Mouse (Mus musculus) spleen, adult 2 months (tissue): ENCODE measurements at regions not wholly inside any gene's neighbourhood (a gene's known extent, or its start where the extent isn't known, plus 50 kb on each side); places are given as distances from the start of the nearest gene placed in this dataset.

ENCODE experiments used
- DNase-seq, 2 experiments: peaks; one replicate each; pipeline versions ENCODE4 v3.0.0 to v3.0.0-alpha.2; 2012 to 2021; ENCODE audit warnings: low spot score in 2 of 2, low read depth in 1 of 2
- H3K27ac ChIP-seq: fragments of 200-500 bp; 2 replicates; pipeline ENCODE4 v1.5.1; 2012; ENCODE audit warnings: low read length, inconsistent platforms; ENCODE audit not compliant: insufficient read depth
- H3K27me3 ChIP-seq: fragments of 200-500 bp; 2 replicates; pipeline ENCODE4 v1.6.1; 2012; ENCODE audit warnings: mild to moderate bottlenecking, moderate library complexity, low read length, inconsistent platforms; ENCODE audit not compliant: control insufficient read depth, insufficient read depth
- H3K36me3 ChIP-seq: fragments of 200-500 bp; 2 replicates; pipeline ENCODE4 v1.6.1; 2012; ENCODE audit warnings: mild to moderate bottlenecking, low read length, inconsistent platforms; ENCODE audit not compliant: control insufficient read depth, insufficient read depth
- H3K4me1 ChIP-seq: fragments of 200-500 bp; 2 replicates; pipeline ENCODE4 v1.6.1; 2011; ENCODE audit warnings: inconsistent platforms; ENCODE audit not compliant: control insufficient read depth, insufficient read depth, insufficient read length
- H3K4me3 ChIP-seq: fragments of 200-500 bp; 2 replicates; pipeline ENCODE4 v1.5.1; 2011; ENCODE audit warnings: mild to moderate bottlenecking, inconsistent platforms; ENCODE audit not compliant: insufficient read depth, insufficient read length; ENCODE audit errors: extremely low read depth
- CTCF ChIP-seq: fragments of 200-500 bp; IDR thresholded peaks from 2 replicates; pipeline ENCODE4 v1.5.1; 2011; ENCODE audit warnings: mild to moderate bottlenecking, inconsistent platforms; ENCODE audit not compliant: insufficient read depth, insufficient read length, insufficient replicate concordance; ENCODE audit errors: extremely low read depth
- POLR2A ChIP-seq: fragments of 200-500 bp; IDR thresholded peaks from 2 replicates; pipeline ENCODE4 v1.6.1; 2011; ENCODE audit warnings: low read depth, low read length, inconsistent platforms
- WGBS: fragments of 180-500 bp; shearing (Covaris S2); methylation state at CpG from one replicate; pipeline ENCODE4 v1.1.7; 2018; 5-methylcytosine and 5-hydroxymethylcytosine counted together

DNA sequence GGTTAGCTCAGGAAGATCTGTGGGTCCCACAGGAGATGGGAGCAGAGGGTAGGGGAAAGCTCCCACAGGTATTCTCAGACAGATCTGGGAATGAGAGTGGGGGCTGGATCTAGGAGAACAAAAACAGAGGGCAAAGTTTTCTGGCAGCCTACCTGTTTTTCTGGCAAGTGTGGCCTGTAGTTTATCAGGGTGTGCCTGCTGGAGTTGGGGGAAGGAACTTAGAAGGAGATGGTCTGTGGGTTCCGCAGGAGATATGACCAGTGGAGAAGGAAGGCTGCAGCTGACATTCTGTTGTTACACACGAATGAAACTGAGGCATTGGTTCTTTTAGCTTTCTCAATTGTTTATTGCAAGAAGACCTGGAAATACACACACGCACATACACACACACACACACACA, 226.2 kb downstream of the Ipo11 start:
- H3K27me3 ChIP-seq = no peaks in the 10 kb centered on the region
- H3K4me1 ChIP-seq = no peaks in the 10 kb centered on the region
- H3K27ac ChIP-seq = no peak overlapping the region
- no peak for DNase-seq
- TF ChIP-seq CTCF (no peak), POLR2A (no peak)
- 46% methylated on average over 3 of the region's 3 CpGs for WGBS
- no peak overlapping the region for H3K4me3 ChIP-seq
- no peaks in the 10 kb centered on the region for H3K36me3 ChIP-seq

GRCm38 (mm10) chr13:106700376-106700775, 236.4 kb downstream of the Ipo11 start:
- DNase-seq = no peak
- Histone ChIP-seq H3K4me1 (no peaks in the 10 kb centered on the region), H3K4me3 (no peak overlapping the region), H3K27me3 (no peaks in the 10 kb centered on the region), H3K36me3 (no peaks in the 10 kb centered on the region), H3K27ac (no peak overlapping the region)
- no peak for TF ChIP-seq CTCF
- TF ChIP-seq POLR2A = no peak
- 50% methylated on average over 1 of the region's 1 CpGs for WGBS

- H3K36me3 ChIP-seq = no peaks in the 10 kb centered on the region
- H3K27ac ChIP-seq = no peak overlapping the region
- 27% methylated on average over 3 of the region's 3 CpGs for WGBS
- no peak overlapping the region for H3K4me3 ChIP-seq
- no peak for DNase-seq
- no peaks in the 10 kb centered on the region for H3K4me1 ChIP-seq
- no peaks in the 10 kb centered on the region for H3K27me3 ChIP-seq
- TF ChIP-seq CTCF (no peak), POLR2A (no peak)
Measured at GRCm38 (mm10) chr13:106699957-106700356, 236.8 kb downstream of the Ipo11 start.

DNA sequence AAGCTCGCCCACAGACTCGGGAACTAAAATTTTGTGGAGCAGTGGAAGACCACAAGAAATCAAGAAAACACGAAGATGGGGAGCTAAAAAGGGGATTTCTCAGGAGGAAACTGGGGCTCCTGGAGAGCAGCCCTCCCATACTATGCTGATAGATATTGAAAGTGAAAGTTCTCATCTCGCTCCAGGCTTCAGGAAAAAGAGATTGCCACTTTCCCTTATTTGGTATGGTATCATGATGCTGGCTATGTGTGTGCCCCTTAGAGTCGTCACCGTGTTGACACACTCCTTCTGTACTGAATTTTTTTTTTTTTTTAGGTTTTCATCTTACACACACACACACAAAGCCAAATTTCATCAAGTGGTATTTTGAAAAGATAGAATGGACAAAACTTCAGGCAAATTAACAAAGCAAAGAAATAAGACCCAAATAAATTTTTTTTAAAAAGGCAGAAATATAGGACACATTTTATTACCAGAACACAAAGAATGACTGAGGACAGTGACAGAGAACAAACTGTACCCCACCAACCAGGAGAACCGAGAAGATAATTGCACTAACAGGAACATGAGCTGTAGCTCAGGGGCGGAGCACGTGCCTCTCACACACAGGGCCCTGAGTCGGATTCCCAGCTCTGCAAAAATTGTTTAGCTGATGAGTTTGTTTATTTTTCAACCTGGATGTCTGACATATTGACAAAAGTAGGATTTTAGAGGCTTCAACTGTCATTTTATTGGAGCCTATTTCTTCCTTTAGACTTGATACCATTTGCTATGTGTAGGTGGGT, 244.8 kb downstream of the Ipo11 start:
- peak overlapping the region; percentile 15 for H3K4me3 ChIP-seq
- H3K4me1 ChIP-seq = no peaks in the 10 kb centered on the region
- no peak for DNase-seq
- no peak overlapping the region for H3K27ac ChIP-seq
- H3K36me3 ChIP-seq = no peaks in the 10 kb centered on the region
- H3K27me3 ChIP-seq = no peaks in the 10 kb centered on the region
- WGBS = 53% methylated on average over 10 of the region's 10 CpGs
- TF ChIP-seq POLR2A = no peak
- TF ChIP-seq CTCF = no peak

- no peak for TF ChIP-seq POLR2A
- no peak for TF ChIP-seq CTCF
- DNase-seq = no peak
- WGBS = 78% methylated on average over 3 of the region's 3 CpGs
Measured at GRCm38 (mm10) chr13:106690125-106690524, 246.6 kb downstream of the Ipo11 start.

GRCm38 (mm10) chr13:106689618-106690017, 247.1 kb downstream of the Ipo11 start:
- H3K36me3 ChIP-seq = no peaks in the 10 kb centered on the region
- no peak overlapping the region for H3K4me3 ChIP-seq
- DNase-seq = no peak
- 78% methylated on average over 2 of the region's 2 CpGs for WGBS
- H3K4me1 ChIP-seq = no peaks in the 10 kb centered on the region
- TF ChIP-seq POLR2A (no peak), CTCF (no peak)
- no peak overlapping the region for H3K27ac ChIP-seq
- H3K27me3 ChIP-seq = no peaks in the 10 kb centered on the region

More at GRCm38 (mm10) chr13:106690125-106690524, 246.6 kb downstream of the Ipo11 start:
- Histone ChIP-seq H3K4me3 (no peak overlapping the region), H3K27ac (no peak overlapping the region), H3K4me1 (no peaks in the 10 kb centered on the region), H3K36me3 (no peaks in the 10 kb centered on the region), H3K27me3 (no peaks in the 10 kb centered on the region)

DNA sequence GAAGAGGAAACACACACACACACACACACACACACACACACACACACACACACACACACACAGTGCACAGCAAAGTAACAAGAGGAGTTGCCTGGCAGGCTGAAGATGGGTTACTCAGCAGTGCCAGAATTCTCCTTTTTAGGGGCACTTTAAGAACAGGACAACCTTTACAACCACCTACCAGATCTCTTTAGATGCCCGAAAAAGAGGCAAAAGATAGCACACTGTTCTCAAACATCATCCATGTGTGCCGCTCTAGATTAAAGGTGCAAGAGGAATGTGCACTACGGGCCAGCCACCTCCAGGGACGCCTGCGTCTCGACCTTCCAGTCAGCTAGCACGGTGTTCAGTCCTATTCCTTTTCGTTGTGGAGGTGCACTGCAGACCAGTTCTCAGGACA, 247.7 kb downstream of the Ipo11 start:
- Histone ChIP-seq H3K4me3 (no peak overlapping the region), H3K4me1 (no peaks in the 10 kb centered on the region), H3K36me3 (no peaks in the 10 kb centered on the region), H3K27ac (no peak overlapping the region), H3K27me3 (no peaks in the 10 kb centered on the region)
- no peak for DNase-seq
- TF ChIP-seq CTCF (no peak), POLR2A (no peak)
- WGBS = 93% methylated on average over 8 of the region's 8 CpGs
